Mouse (Mus musculus) ovary, adult 18-20 months (tissue): ENCODE results near the gene Ank2.
A peak's percentile ranks its signal among the peaks of the same experiment; 100 is the strongest.

ENCODE experiments used
- DNase-seq: peaks from one replicate; pipeline ENCODE4 v3.0.0; 2022; ENCODE audit warnings: low spot score, mixed read lengths

Gene Ank2

DNA sequence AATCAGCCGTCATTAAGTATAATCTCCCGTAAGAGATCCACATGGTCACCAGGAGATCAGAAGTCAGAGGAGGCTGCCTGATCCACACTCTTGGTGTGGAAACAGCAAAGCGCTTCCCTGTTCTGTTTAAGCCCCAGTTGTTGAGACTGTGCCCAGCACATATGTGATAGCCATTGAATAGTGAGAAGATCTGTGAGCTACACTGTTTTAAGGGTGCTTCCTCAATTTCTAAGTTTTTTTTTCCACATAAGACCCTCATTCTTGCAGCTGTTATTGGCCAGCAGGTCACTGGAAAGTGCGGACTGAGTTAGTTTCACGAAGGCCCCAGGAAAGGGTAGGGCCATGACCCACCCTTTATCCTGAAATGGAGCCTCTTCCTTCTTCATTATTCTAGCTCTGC, 216.9 kb downstream of the Ank2 start:
- no peak for DNase-seq

DNA sequence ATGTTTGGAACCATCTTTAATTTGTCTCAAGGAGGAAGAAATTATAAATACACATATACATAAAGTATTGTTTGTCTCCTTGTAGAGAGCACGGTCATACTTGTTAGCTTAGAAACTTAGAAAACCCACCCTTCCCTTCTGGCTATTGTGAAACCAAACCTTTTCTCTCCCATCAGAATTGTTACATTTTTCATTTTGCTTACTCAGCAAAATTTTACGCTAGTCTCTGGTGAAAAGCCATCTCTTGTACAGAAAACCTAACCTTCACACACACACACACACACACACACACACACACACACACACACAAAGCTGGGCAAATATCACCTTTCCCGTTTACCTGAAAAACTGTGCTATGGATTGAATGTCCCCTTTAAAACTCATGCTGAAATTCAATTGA, 217.8 kb downstream of the Ank2 start:
- DNase-seq, result no peak

DNA sequence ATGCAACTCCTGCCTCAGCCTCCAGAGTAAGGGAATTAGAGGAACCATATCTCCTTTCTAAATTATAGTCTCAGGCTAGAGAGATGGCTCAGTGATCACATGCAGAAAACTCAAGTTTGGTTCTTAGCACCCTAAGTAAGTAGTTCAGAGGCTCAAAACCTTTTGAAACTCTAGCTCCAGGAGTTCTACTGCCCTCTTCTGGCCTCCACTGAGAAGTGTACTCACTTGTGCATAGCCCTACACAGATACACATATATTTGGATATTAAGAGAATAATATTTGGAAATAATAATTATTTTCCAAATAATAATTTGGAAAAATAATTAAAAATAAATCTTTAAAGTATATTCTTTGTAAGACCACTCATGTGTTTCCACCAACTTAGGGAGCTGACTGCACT, 218.8 kb downstream of the Ank2 start:
- no peak for DNase-seq

DNA sequence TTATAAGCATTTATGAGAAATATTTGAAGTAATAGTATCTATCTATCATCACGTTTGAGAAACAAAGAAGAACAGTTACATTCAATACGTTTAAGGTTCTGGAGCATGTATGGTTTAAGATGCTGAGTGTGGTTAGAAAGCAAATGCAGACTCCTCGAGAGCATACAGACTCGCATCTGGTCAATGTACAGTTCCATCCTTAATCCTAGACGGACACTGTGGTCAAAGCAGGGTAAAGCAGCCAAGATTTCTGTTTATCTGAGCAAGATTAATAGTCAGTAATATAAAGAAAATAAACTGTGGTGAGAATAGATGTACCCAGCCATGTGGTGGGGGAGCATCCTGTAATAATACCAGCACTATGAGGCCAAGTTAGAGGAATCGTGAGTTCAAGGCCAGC, 223.2 kb downstream of the Ank2 start:
- no peak for DNase-seq

DNA sequence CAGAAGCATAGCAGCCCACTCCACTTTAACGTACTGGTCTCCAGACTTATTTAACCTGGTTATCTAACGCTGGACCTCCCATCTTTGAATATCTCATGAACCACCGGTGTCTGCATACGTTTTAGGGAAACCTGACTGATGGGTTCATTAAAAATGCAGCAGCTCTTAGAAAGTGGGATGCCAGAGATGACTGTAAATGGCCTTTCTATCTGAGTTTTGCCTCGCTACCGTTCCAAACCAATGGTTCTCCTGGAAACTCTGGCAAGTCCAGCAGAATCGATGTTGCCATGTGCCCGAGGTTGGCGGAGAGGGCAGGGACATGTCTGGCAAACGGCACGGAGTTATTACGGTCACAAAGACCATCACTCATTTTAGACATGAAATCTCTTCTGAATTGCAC, 226.3 kb downstream of the Ank2 start:
- no peak for DNase-seq

DNA sequence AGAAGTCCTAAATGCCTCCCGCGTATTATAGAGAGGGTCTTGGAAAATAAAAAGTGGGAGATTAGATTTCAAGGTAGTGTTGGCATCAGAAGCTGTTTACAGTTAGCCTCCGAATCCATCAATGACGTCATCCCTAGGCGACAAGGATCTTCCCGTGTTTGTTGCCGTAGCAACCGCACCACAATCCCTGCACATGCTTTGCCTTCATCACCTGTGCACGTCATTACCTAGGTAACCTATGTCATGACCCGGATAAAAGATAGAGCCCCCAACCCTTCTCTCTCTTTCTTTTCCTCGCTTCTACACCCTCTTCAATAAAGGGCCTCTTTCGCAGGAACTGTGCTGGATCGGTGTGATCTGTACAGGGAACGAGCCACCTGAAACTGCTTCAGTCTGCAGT, 229.5 kb downstream of the Ank2 start:
- DNase-seq, result no peak

DNA sequence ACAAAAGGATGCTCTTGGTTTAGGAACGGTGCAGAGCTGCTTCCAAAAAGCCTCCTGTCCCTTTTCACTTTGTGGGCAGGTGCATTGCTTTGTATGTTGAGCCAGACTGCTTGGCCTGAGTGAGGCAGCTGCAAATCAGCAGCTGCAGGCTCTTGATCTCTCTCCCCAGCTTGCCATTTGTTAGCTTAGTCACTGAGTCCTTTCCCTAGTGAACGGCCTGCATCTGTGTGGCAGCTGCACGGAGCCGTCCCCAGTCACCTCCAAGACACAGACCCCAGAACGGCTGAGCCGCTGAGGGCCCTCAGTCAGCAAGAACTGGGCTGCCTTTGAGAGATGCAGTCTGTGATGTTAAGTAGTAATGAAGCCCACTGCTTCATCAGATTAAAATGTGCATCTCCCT, 231.3 kb downstream of the Ank2 start:
- no peak for DNase-seq

DNA sequence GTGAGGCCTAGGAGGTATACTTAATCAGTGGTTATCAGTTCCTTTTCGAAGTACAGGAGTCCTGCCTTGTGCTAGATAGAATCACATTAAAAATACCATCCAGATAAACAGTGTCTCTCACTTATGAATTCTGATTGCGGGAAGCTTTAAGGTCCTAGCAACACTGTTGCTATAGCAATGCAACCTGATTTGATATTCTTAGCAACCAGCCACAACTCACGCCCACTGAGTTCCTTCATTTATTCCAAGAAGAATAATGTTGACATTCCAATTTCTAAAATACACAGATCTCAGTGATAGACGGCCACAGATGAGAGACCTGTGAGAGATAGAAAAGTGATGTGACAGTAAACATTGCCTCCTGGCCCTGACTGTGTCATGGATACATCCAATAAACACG, 233.4 kb downstream of the Ank2 start:
- DNase-seq, result no peak

DNA sequence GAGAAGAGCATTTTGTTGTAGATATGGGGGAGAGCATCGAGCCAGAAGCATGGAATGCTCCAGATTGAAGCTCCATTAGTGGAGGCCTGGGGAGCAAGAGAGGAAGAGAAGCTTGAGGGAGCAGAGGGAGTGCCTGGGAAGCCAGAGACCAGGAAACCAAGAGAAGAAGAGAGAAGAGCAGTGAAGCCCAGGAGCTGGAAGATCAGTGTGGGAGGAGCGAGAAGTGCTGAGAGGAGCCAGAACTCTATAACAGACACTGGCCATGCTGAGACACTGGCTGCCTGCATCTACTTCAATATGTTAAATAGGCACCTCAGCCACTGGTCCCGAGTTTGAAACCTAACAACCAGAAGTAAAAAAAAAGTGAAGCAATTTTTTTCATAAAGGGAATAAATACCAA, 234.0 kb downstream of the Ank2 start:
- DNase-seq, result no peak

DNA sequence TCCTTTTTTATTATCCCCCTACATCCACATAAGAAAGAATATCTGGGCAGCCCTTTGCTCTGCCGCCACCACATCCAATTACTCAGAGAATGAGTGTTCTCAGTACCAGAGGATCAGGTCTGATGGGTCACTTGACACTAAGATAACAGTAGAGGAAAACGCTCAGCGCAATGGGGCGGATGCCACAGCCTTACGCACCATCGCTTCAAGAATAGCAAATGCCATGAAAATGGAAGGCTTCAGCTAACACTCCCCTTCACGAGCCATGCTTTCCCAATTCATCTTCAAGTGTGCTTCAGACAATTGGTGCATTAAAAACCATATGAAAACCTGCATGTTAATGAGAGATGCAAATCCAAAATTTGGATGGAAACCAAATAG, 238.4 kb downstream of the Ank2 start:
- DNase-seq, result no peak

DNA sequence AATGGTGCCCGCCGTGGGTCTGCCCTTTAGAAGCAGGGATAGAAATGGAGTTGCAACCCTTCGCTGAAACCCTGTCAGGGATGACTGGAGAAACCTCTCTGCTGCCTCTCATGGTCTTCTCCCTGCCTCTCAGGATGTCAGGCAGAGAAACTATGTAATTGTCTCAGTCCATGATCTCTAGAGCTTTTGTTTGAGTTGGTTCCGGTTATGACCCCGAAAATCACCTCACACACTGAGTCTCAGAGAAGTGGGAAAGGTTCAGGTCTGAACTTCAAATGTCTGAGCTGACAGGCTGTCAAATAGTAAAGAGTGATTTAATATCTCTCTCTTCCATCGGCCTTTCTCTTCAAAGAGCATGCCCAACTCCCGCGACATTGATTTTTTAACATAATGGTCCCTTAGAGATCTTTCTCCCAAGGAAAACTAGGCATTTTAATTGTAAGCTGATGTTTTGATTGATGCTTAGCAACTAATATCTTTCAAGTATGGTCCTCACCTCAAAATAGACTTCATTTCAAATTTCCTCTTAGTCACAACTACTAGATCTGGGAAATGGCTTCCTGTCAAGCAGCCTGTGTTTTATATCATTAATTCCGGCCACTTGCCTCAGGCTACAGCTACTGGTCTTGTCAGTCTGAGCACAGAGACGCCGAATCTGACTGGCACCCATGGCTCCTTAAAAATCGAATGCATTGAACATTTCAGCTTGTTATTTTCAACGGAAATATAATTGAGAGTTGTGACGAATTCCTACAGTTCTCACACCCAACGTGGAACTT, 239.0 kb downstream of the Ank2 start:
- DNase-seq, result no peak

DNA sequence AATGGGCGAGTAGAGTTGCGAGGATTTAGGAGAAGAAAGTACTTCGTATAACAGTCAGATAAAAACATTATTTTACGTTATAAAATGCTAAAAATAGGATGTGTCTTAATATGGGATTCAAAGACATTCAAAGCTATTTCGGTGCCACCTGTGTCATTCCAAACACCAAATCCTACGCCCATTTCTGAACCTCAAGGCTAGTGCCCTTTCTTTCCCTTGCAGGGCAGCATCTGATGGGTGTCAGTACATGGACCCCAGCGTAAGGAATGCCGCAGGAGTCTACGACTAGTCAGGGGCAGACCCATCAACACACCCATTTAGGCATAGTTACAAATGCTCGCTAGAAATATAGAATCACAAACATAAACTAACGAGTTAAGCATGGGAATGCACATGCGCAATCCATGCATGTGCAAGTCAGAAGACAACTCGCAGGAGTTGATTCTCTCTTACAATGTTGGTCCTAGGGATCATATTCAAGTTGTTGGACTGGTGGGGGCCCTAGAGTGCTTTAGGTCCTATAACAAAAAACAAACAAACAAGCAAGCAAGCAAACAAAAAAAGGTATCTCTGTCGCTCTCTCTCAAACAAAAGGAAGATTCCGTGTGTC, 240.6 kb downstream of the Ank2 start:
- DNase-seq, result no peak

DNA sequence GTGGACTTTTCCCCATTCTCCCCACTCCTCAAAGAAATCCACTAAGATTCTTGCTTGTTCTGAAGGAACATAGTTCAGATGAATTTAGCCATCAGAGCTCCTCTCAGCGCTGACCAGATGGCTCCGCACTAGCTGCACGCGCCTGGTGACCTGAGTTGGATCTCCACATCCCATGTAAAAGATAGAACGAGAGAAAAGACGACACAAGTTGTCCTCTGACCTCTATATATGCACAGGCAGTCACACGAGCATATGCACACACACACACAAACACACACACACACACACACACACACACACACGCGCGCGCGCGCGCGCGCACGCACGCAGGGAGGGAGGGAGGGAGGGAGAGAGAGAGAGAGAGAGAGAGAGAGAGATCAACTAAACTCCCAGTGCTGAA, 241.2 kb downstream of the Ank2 start:
- no peak for DNase-seq

DNA sequence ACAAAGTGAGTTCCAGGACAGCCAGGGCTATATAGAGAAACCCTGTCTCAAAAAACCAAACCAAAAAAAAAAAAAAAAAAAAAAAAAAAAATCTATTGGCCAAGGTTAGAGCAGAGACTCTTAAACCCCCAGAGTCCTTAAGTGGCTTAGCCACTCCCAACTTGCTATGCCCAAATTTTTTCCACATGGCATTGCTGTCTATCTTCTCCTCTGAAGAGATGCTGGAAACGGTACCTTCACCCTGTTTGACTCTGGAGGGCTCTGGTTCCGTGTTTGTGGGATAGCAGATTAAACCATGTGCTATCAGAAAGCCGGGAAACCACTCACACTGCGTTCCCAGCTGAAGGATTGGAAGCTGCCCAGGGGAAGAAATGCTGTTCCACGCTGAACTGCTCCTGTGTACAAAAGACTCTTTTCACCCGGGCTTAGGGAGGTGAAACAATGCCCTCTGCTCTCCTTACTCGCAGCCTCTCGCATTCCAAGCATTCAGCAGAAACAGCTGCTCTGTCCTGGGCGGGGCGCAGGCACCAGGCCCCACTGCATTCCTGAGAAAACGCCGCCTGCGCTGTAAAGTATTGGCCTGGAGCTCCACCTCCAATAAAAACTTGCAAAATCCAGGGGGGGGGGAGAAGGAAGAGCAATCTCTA, 241.7 kb downstream of the Ank2 start:
- DNase-seq, result peak; percentile 61

DNA sequence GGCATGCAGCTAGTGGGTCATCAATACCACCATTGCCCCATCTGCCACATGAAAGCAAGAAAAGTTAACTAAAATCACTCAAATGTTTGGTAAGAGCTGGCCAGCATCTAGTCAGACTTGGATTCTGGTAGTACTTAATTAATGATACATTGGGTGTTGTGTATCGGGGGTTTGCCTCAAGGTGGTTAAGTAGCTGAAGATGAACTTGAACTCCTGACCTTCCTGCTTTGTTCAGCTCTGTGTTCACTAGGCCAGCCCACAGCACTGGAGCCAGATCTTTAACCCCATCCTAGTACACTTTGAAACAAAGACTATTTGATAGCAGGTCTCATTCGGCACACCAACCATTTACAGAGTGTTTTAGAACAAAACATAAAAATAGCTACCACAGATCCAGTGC, 242.5 kb downstream of the Ank2 start:
- no peak for DNase-seq

DNA sequence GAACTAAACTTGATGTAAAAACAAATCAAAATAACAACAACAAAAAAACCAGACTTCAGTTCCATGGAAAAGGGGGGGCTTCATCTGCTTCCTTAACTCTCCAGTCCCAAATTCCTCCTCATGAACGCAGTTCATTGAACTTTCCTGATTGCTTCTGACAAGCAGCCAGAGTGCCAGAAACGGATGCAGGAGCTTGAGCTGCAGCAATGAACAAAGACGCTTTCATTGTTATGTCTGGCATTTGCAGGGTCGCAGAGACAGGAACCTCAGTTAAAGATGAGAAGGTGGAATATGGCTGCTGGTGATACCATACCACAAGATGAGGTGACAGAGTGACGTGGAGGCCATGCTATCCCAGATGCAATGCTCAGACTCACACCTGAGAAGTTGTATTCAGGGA, 248.2 kb downstream of the Ank2 start:
- no peak for DNase-seq

DNA sequence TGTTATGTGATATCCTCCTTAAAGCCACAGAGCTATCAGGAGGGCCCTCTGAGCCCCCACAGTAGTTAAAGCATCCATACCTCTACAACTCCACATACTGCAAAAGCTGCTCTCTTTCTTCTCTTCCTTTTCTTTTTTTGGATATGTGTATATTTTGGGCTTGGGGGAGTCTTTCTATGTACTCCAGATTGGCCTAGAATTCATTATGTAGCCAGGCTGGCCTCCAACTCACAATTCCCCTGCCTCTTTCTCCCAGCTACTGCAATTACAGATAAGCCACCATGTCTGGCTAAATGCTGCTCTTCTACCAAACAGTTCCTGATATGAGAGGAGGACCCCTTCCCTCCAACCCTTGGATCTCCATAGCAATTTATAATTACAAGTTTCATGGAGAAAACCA, 250.5 kb downstream of the Ank2 start:
- DNase-seq, result no peak

DNA sequence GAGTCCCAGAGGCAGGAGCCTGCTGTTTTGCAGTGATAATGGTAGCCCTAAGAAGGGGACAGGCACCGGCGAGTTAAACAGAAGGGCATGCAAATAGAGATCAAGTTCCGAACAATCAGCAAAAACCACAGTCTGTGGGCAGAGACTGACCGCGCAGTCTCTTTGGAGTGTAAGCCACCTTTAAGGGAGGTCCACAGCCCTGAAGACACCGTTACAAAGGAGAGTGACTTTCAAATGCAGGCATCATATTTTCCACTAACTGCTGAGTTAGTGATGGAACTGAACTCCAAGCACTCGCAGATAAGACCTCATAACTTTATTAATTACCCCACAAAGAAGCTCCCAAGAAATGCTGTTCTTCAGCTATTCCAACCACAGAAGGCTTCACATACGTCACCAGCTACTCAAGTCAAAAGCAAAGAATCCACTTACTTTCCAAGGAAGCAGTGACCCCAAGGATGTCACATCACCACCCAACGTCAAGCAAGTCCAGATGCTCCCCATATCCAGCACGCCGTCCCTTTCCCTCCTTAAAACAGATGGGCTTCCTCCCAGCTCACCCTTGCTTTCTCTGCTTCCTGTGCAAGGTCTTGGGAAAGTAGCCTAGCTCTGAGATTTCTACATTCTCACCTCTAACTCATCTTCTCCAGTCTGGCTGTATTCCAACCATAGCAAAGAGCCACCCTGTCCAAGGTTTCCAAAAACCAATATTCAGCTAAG, 252.0 kb downstream of the Ank2 start:
- no peak for DNase-seq

DNA sequence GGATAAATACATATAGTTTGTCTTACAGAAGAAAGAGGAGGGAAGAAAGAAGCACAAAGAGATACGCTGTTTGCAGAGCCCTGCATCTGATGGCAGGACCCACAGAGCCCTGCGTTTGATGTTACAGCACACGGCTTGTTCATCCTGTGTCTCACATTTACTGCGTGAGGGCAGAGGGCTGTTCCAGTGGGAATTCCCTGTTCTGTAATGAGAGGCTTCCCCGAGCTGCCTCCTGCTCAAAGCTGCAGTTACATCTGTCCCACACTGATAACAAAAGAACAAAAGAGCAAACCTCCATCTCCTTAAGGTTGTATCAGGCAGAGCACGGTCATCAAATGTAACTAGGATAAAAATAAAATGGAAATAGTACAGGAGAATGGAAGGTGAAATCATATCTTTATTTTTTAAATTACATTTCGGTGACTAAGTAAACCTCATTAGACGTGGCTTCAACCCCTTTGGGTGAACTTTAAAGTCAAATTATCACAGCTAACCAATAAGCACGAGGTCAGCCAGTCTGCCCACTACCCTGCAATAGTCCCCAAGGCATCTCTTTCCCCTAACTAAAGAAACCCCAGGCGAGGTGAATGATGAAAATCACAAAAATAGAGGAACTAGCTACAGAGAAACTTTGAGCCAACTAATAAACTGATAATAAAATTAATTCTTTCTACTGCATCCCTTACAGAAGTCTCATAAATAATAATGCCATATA, 255.1 kb downstream of the Ank2 start:
- DNase-seq, result no peak

DNA sequence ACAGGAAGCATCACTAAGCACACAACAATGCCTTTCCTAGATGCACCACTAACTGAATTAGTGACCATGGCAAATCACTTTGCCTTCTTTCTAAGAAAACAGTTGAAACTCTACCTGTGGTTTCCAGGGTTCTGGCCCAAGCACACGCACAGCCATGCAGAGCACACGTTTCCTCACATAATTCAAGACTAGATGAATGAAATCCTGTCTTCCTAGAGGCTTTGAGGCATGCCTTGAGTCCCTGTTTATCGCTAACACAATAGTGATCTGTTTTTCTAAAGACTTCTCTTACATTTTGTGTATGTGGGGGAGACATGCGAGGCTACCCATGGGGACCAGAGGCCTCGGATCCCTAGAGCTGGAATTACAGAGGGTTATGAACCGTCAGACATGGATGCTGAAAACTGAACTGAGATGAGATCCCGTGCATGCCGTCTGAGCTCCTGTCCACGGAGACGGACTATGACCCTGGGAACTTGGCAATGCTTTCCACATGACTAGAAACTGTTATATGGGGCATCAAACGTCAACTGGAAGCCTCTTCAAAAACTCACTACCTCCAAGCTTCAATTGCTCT, 256.8 kb downstream of the Ank2 start:
- no peak for DNase-seq

DNA sequence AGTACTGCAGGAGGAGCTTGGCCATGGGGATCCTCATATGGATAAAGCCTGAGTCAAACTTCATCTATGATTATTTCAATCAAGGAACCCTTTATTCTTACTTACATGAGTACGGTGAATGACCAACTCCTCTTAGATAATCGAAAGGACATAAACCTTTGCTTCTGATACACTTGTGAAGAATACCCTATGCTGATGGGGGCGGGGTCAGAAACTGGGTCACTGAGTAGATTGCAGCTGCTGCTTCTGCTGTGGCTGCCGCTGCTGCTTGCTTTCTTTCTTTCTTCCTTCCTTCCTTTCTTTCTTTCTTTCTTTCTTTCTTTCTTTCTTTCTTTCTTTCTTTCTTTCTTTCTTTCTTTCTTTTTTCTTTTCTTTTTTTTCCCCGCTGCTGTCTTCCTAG, 263.9 kb downstream of the Ank2 start:
- no peak for DNase-seq
